Mouse (Mus musculus): ENCODE data around the gene Prkce. TPM values are rescaled to one million over a fixed set of nuclear protein-coding genes. Genes with fewer than 3 reads are reported as not detected.

Prkce gene
- polyA plus RNA-seq, 1 experiment from 2014 or later, result 3.1 TPM

GRCm38 (mm10) chr17:86350791-86351261 lies 183.2 kb downstream of the Prkce start:
- no peak overlapping the region for H3K27ac ChIP-seq
- H3K4me1 ChIP-seq, result peaks cover 8% of the 10 kb centered on the region; the same call in 1 of the 2 replicates
- H3K4me3 ChIP-seq, result no peak overlapping the region
- no peak for DNase-seq (ENCODE audit: extremely low spot score, low spot score)
- H3K27me3 ChIP-seq (ENCODE audit: poor library complexity, severe bottlenecking), result no peaks in the 10 kb centered on the region
- no peaks in the 10 kb centered on the region for H3K36me3 ChIP-seq (replicated peaks)
- 91% methylated on average over 12 of the region's 12 CpGs for WGBS
- H3K9me3 ChIP-seq, result no peaks in the 10 kb centered on the region

DNA sequence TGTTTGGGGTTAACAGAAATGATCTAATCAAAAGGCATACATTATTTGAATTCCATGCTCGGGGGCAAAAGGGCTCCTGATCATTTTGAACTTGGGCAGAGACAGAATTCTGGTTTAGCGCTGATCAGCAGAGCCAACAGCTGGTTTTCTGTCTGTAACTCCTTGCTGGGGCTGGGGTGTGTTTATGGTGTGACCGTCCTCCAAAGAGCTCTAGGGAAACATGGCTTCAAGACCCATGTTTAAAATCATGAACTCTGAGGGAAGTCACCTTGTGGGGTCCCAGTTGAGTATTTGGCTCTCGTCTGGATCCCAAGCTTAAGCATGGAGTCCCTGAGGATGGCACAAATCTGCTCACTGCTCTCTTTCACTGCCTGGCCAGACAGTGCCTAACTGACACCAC lies 183.7 kb downstream of the Prkce start:
- WGBS, result 87% methylated on average over 4 of the region's 4 CpGs

DNA sequence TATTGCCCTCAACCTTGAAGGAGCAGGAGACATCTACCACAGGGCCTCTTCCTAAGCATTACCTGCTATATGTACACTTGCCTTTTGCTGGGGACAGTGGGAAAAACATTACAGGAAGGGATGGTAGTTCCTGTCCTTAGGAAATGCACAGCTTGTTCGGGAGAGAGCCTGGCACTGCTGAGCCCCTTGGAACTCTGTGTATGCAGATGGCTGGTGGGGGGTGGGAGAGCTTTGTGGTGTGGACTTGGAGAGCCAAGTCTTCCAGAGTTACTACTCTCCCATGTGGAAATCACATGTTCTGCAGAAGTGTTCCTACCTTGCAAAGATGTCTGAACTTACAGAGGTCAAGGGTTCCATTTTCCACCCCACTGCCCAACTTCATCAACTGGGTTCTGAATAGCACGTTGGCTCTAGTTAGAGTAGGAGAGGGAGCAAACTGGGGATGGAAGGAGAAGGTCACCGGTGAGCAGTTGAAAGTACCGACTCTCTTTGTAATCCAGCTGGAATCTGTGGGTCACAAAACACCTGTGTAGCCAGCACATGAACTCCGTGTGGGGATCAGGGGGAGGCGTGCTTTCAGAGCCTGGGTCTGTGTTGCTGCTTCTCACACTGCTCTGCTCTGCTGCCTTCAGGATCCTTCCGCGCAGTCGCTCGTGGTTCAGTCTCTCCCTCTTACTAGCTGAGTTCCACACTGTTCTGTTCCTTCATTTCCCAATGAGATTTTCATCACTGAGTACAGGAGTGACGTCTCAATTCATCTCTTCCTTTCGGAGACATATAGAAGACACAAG lies 184.9 kb downstream of the Prkce start:
- no peaks in the 10 kb centered on the region for H3K27me3 ChIP-seq (ENCODE audit: poor library complexity, severe bottlenecking)

More for the DNA sequence above, 183.7 kb downstream of the Prkce start:
- no peaks in the 10 kb centered on the region for H3K36me3 ChIP-seq (replicated peaks)
- no peaks in the 10 kb centered on the region for H3K9me3 ChIP-seq
- H3K27ac ChIP-seq, result no peak overlapping the region
- no peaks in the 10 kb centered on the region for H3K27me3 ChIP-seq (ENCODE audit: poor library complexity, severe bottlenecking)
- H3K4me3 ChIP-seq, result no peak overlapping the region
- 0 out of 2 replicates have a peak, but pooled peaks cover 12% of the 10 kb centered on the region for H3K4me1 ChIP-seq
- no peak for DNase-seq (ENCODE audit: extremely low spot score, low spot score)

GRCm38 (mm10) chr17:86353679-86354078 lies 186.1 kb downstream of the Prkce start:
- Histone ChIP-seq H3K27me3 (ENCODE audit: poor library complexity, severe bottlenecking) (no peaks in the 10 kb centered on the region), H3K27ac (no peak overlapping the region), H3K4me3 (no peak overlapping the region), H3K4me1 (peaks cover 15% of the 10 kb centered on the region; the same call in 1 of the 2 replicates), H3K36me3 (replicated peaks) (no peaks in the 10 kb centered on the region), H3K9me3 (no peaks in the 10 kb centered on the region)
- 81% methylated on average over 4 of the region's 4 CpGs for WGBS
- DNase-seq (ENCODE audit: extremely low spot score, low spot score), result no peak

More for the DNA sequence above, 184.9 kb downstream of the Prkce start:
- Histone ChIP-seq H3K4me3 (no peak overlapping the region), H3K4me1 (0 out of 2 replicates have a peak, but pooled peaks cover 15% of the 10 kb centered on the region), H3K36me3 (replicated peaks) (no peaks in the 10 kb centered on the region), H3K27ac (no peak overlapping the region), H3K9me3 (no peaks in the 10 kb centered on the region)
- DNase-seq (ENCODE audit: extremely low spot score, low spot score), result no peak
- WGBS, result 87% methylated on average over 12 of the region's 12 CpGs

- WGBS, result 91% methylated on average over 4 of the region's 4 CpGs
- no peaks in the 10 kb centered on the region for H3K27me3 ChIP-seq (ENCODE audit: poor library complexity, severe bottlenecking)
- no peaks in the 10 kb centered on the region for H3K36me3 ChIP-seq (replicated peaks)
- H3K27ac ChIP-seq, result no peak overlapping the region
- no peaks in the 10 kb centered on the region for H3K9me3 ChIP-seq
- H3K4me3 ChIP-seq, result no peak overlapping the region
- peaks cover 15% of the 10 kb centered on the region; the same call in 1 of the 2 replicates for H3K4me1 ChIP-seq
- DNase-seq (ENCODE audit: extremely low spot score, low spot score), result no peak
Observed at GRCm38 (mm10) chr17:86354101-86354500, 186.5 kb downstream of the Prkce start.

DNA sequence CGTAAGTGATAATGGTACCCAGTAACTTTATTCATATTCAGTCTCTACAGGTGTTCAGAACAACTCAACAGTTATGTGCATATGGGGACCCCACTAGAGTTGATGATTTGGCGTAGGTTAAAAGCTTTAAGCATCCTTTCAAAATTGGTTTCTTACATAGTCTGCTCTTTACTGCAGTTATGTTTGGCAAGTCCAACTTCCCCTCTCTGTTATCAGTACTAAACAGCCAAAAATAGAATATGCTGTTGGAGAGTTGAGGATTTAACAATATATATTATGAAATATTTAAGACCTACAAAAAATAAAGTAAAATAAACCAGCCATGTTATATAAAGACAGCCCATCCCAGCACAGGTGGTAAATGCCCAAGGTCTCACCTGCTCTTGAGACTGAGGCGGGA lies 187.3 kb downstream of the Prkce start:
- Histone ChIP-seq H3K36me3 (replicated peaks) (no peaks in the 10 kb centered on the region), H3K27ac (no peak overlapping the region), H3K27me3 (ENCODE audit: poor library complexity, severe bottlenecking) (no peaks in the 10 kb centered on the region), H3K9me3 (no peaks in the 10 kb centered on the region), H3K4me1 (peaks cover 15% of the 10 kb centered on the region; the same call in 1 of the 2 replicates), H3K4me3 (no peak overlapping the region)
- no peak for DNase-seq (ENCODE audit: extremely low spot score, low spot score)
- 97% methylated on average over 3 of the region's 3 CpGs for WGBS

- peaks cover 15% of the 10 kb centered on the region; the same call in 1 of the 2 replicates for H3K4me1 ChIP-seq
- no peak overlapping the region for H3K27ac ChIP-seq
- H3K4me3 ChIP-seq, result no peak overlapping the region
- no peaks in the 10 kb centered on the region for H3K9me3 ChIP-seq
- DNase-seq (ENCODE audit: extremely low spot score, low spot score), result no peak
- H3K36me3 ChIP-seq (replicated peaks), result no peaks in the 10 kb centered on the region
- H3K27me3 ChIP-seq (ENCODE audit: poor library complexity, severe bottlenecking), result no peaks in the 10 kb centered on the region
- WGBS, result 95% methylated on average over 2 of the region's 2 CpGs
Observed at GRCm38 (mm10) chr17:86355318-86355717, 187.7 kb downstream of the Prkce start.

DNA sequence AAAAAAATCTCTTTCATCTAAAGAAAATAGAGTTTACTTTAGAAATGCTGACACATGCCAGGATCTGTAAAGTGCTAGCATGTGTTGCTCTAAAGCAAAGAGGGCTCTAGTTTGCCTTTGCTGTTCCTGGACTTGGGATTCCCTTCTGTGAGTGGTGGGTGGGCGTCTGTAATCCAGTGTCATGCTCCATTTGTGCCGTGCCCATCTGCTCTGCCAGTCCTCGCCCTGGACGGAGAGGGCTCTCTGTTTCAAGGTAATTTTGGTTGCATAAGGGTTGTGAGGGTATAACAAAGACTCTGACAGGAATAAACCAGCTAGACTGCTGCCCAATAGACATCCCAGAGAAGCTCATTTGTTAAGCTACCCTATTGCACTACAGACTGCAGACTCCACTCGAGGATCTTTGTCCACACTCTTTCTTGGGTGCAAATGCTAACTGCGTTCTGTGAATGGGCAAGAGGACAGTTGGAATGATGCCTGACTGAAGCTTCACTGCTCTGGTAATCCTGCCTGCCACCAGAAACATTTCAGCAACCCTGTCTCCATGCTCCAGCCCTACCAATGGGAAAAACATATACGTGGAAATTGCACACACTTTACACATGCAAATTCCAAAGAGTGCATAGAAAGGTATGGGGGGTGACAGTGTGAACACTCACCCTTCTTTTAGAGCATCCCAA lies 188.3 kb downstream of the Prkce start:
- Histone ChIP-seq H3K9me3 (no peaks in the 10 kb centered on the region), H3K27ac (no peak overlapping the region), H3K4me1 (peaks cover 15% of the 10 kb centered on the region; the same call in 1 of the 2 replicates), H3K36me3 (replicated peaks) (no peaks in the 10 kb centered on the region), H3K27me3 (ENCODE audit: poor library complexity, severe bottlenecking) (no peaks in the 10 kb centered on the region), H3K4me3 (no peak overlapping the region)
- WGBS, result 78% methylated on average over 7 of the region's 7 CpGs
- no peak for DNase-seq (ENCODE audit: extremely low spot score, low spot score)

- DNase-seq (ENCODE audit: extremely low spot score, low spot score), result no peak
- Histone ChIP-seq H3K27ac (no peak overlapping the region), H3K27me3 (ENCODE audit: poor library complexity, severe bottlenecking) (no peaks in the 10 kb centered on the region)
Observed at GRCm38 (mm10) chr17:86358388-86358787, 190.8 kb downstream of the Prkce start.

DNA sequence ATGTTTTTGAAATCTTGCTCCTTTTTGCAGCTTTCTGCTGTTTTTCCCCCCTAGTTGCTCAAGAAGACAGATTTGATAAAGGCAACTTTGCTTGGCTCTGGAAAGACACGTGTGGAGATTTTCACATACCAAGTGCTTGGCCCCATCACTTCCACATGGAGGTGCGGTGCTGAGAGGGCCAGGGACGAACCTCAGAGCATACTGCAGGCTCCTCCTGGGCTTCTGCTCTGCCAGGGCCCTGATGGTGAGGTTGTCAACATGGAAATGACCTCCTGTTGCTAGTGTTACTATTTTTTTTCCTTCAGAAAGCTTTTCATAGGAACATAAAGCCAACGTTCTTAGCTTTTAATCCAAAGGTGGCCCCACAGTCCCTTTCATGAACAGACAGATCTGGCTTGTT lies 191.3 kb downstream of the Prkce start:
- H3K27ac ChIP-seq, result no peak overlapping the region
- peaks cover 9% of the 10 kb centered on the region; the same call in 1 of the 2 replicates for H3K4me1 ChIP-seq
- no peak overlapping the region for H3K4me3 ChIP-seq
- no peaks in the 10 kb centered on the region for H3K9me3 ChIP-seq
- 77% methylated on average over 4 of the region's 4 CpGs for WGBS
- no peak for DNase-seq (ENCODE audit: extremely low spot score, low spot score)
- H3K36me3 ChIP-seq (replicated peaks), result no peaks in the 10 kb centered on the region
- H3K27me3 ChIP-seq (ENCODE audit: poor library complexity, severe bottlenecking), result no peaks in the 10 kb centered on the region

More at GRCm38 (mm10) chr17:86358388-86358787, 190.8 kb downstream of the Prkce start:
- no peak overlapping the region for H3K4me3 ChIP-seq
- no peaks in the 10 kb centered on the region for H3K9me3 ChIP-seq
- H3K36me3 ChIP-seq (replicated peaks), result no peaks in the 10 kb centered on the region
- peaks cover 9% of the 10 kb centered on the region; the same call in 1 of the 2 replicates for H3K4me1 ChIP-seq
- WGBS, result 66% methylated on average over 5 of the region's 5 CpGs

DNA sequence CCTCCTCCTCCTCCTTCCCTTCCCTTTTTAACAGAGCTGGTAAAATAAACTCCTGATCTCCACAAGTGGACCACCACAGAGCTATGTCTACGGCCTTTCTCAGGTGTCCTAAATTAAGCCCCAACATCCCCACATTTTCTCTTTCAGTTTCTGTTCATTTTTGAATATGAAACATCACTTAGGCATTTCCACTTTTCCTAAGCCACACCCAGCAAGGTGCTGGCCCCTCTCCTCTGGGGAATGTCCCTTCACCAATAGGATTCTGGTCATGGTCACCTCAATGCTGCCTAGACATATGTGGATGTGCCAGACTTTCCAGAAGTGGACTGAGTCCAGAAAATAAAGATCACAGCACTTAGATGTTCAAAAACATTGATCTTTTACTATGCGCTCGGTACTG lies 193.3 kb downstream of the Prkce start:
- WGBS, result 92% methylated on average over 3 of the region's 3 CpGs
- Histone ChIP-seq H3K27ac (no peak overlapping the region), H3K9me3 (no peaks in the 10 kb centered on the region), H3K4me1 (peaks cover 11% of the 10 kb centered on the region; the same call in 1 of the 2 replicates), H3K36me3 (replicated peaks) (no peaks in the 10 kb centered on the region), H3K4me3 (no peak overlapping the region), H3K27me3 (ENCODE audit: poor library complexity, severe bottlenecking) (no peaks in the 10 kb centered on the region)
- DNase-seq (ENCODE audit: extremely low spot score, low spot score), result no peak

DNA sequence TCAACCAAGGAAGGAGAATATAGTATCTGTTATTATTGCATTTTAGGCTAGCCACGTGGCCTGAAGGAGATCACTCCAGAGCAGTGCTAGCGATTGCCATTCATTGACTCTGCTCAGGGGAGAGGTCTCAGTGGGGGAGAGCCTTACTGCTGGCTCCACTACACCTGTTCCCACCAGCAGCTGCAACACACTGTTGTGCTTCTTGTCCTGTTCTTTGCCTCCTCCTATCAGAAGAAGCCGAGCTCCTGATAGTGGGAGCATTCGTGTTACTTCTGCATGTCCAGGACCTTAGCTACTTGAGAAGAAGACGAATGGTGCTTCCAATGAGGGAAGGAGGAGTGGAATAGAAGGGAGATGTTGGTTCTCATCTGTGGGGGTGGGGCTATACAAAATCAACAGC lies 195.8 kb downstream of the Prkce start:
- Histone ChIP-seq H3K36me3 (replicated peaks) (no peaks in the 10 kb centered on the region), H3K4me1 (peaks cover 18% of the 10 kb centered on the region), H3K27me3 (ENCODE audit: poor library complexity, severe bottlenecking) (no peaks in the 10 kb centered on the region), H3K4me3 (no peak overlapping the region), H3K9me3 (no peaks in the 10 kb centered on the region), H3K27ac (no peak overlapping the region)
- no peak for DNase-seq (ENCODE audit: extremely low spot score, low spot score)
- 74% methylated on average over 5 of the region's 5 CpGs for WGBS
